Comparison of ENCODE assay signal across 12 mouse cellular contexts in genomic region chr2:27245947-27246346, GRCm38 (mm10). TPM values are rescaled to one million over a fixed set of nuclear protein-coding genes. Genes with fewer than 3 reads are reported as not detected.
A peak's percentile ranks its signal among the peaks of the same experiment; 100 is the strongest.
DNase-seq lines count a peak whose midpoint lies in the region; ATAC-seq and TF ChIP-seq lines count a peak whose summit lies in the region.
"Had no signal": no experiment of that assay in that cellular context is flagged by ENCODE, and none has a peak within 500 bp of the region (broad histone marks: within the 10 kb centered on the region; RNA-seq: fewer than 3 reads in every experiment).

No protein-coding gene starts in this region.

- no peak for DNase-seq in heart, postnatal 4 days
- DNase-seq in liver, adult 2 months (ENCODE audit: extremely low read depth, low read depth, low spot score), result peak; percentile 39
- DNase-seq in liver, result no peak
- DNase-seq in limb, embryonic 14.5 days (ENCODE audit: low spot score), result no peak
- no peak for DNase-seq in ovary, postnatal 36 days (ENCODE audit: low spot score)
- DNase-seq: gastrocnemius, postnatal 36 days; thymus, postnatal 14 days had no signal

- TF ChIP-seq POLR2A in liver, adult 2 months (IDR thresholded peaks at IDR 0.05; ENCODE audit: extremely low read depth, insufficient read depth, low read length), result no peak
- no peak for TF ChIP-seq POLR2A in limb, embryonic 14.5 days (IDR thresholded peaks at IDR 0.05; ENCODE audit: borderline replicate concordance, extremely low read depth, insufficient read depth, insufficient read length)

- no peaks in the 10 kb centered on the region for H3K36me3 ChIP-seq in heart, embryonic 16.5 days (ENCODE audit: control insufficient read depth, insufficient read depth)
- H3K36me3 ChIP-seq in liver, adult 2 months (ENCODE audit: control insufficient read depth, insufficient read depth, low read length), result peaks cover 26% of the 10 kb centered on the region
- no peaks in the 10 kb centered on the region for H3K36me3 ChIP-seq in limb, embryonic 14.5 days (ENCODE audit: control insufficient read depth, insufficient read depth, low read length)
- no peaks in the 10 kb centered on the region for H3K36me3 ChIP-seq in stomach, embryonic 15.5 days

- peaks cover 20% of the 10 kb centered on the region for H3K4me1 ChIP-seq in heart, embryonic 16.5 days (ENCODE audit: control insufficient read depth, insufficient read depth, low read length)
- peaks cover 28% of the 10 kb centered on the region for H3K4me1 ChIP-seq in liver, adult 2 months (ENCODE audit: control insufficient read depth, insufficient read depth, low read length)
- H3K4me1 ChIP-seq in limb, embryonic 14.5 days (ENCODE audit: control insufficient read depth, insufficient read depth, low read length), result peaks cover 17% of the 10 kb centered on the region
- peaks cover 22% of the 10 kb centered on the region for H3K4me1 ChIP-seq in stomach, embryonic 15.5 days

- TF ChIP-seq CTCF in liver, adult 2 months (IDR thresholded peaks at IDR 0.05; ENCODE audit: low read depth, low read length), result no peak

- peak overlapping the region; percentile 51; the same call in 1 of the 2 replicates for H3K4me2 ChIP-seq in heart, embryonic 16.5 days (ENCODE audit: low read depth, low read length)
- no peak overlapping the region for H3K4me2 ChIP-seq in limb, embryonic 14.5 days (replicated peaks; ENCODE audit: low read depth, low read length, severe bottlenecking)
- peak overlapping the region; percentile 50 for H3K4me2 ChIP-seq in stomach, embryonic 15.5 days

- H3K79me2 ChIP-seq in liver, adult 2 months (ENCODE audit: control insufficient read depth, insufficient read depth, low read length), result peaks cover 21% of the 10 kb centered on the region; the same call in 1 of the 2 replicates

- H3K27ac ChIP-seq in heart, embryonic 16.5 days (ENCODE audit: low read length), result no peak overlapping the region
- H3K27ac ChIP-seq in liver, adult 2 months (replicated peaks; ENCODE audit: insufficient read depth, low read depth, low read length), result peak overlapping the region; percentile 92
- no peak overlapping the region for H3K27ac ChIP-seq in limb, embryonic 14.5 days (replicated peaks; ENCODE audit: low read depth, low read length)
- H3K27ac ChIP-seq in stomach, embryonic 15.5 days, result no peak overlapping the region
- H3K27ac ChIP-seq: hindbrain, embryonic 14.5 days had no signal

- peak overlapping the region; percentile 23; the same call in 1 of the 2 replicates for H3K9ac ChIP-seq in heart, embryonic 16.5 days (ENCODE audit: low read length)
- peak overlapping the region; percentile 93 for H3K9ac ChIP-seq in liver, adult 2 months (ENCODE audit: low read depth, low read length)
- H3K9ac ChIP-seq in limb, embryonic 14.5 days (ENCODE audit: low read depth, low read length, severe bottlenecking), result 0 out of 2 replicates have a peak overlapping the region, but pooled peaks have one; percentile 1
- H3K9ac ChIP-seq in stomach, embryonic 15.5 days, result no peak overlapping the region
- H3K9ac ChIP-seq: hindbrain, embryonic 14.5 days had no signal

- no peaks in the 10 kb centered on the region for H3K27me3 ChIP-seq in heart, embryonic 16.5 days (ENCODE audit: control insufficient read depth, insufficient read depth, low read length)
- H3K27me3 ChIP-seq in liver, adult 2 months (ENCODE audit: control insufficient read depth, insufficient read depth, low read length), result no peaks in the 10 kb centered on the region
- no peaks in the 10 kb centered on the region for H3K27me3 ChIP-seq in limb, embryonic 14.5 days (ENCODE audit: control insufficient read depth, insufficient read depth, low read length)
- no peaks in the 10 kb centered on the region for H3K27me3 ChIP-seq in stomach, embryonic 15.5 days (replicated peaks)

- ATAC-seq in heart, embryonic 16.5 days (replicated peaks; ENCODE audit: extremely low read depth, insufficient read depth, low FRiP score), result no peak
- no peak for ATAC-seq in limb, embryonic 14.5 days (ENCODE audit: low FRiP score, low read depth)
- ATAC-seq in stomach, embryonic 15.5 days (ENCODE audit: insufficient read depth, low FRiP score, low read depth), result no peak
- ATAC-seq: midbrain, embryonic 16.5 days had no signal

- 60% methylated on average over 7 of the region's 7 CpGs for WGBS in heart, embryonic 16.5 days
- 26% methylated on average over 7 of the region's 7 CpGs for WGBS in liver, adult 2 months
- WGBS in limb, embryonic 14.5 days, result 65% methylated on average over 7 of the region's 7 CpGs
- 62% methylated on average over 7 of the region's 7 CpGs for WGBS in stomach, embryonic 15.5 days

- H3K9me3 ChIP-seq in heart, embryonic 16.5 days (replicated peaks; ENCODE audit: control insufficient read depth, low read length), result no peaks in the 10 kb centered on the region
- H3K9me3 ChIP-seq in limb, embryonic 14.5 days (ENCODE audit: control insufficient read depth, low read length), result no peaks in the 10 kb centered on the region
- H3K9me3 ChIP-seq in stomach, embryonic 15.5 days, result no peaks in the 10 kb centered on the region

- no peak overlapping the region for H3K4me3 ChIP-seq in heart, embryonic 16.5 days (ENCODE audit: low read length)
- H3K4me3 ChIP-seq in liver, adult 2 months (ENCODE audit: insufficient read depth, low read depth, low read length), result peak overlapping the region; percentile 69
- no peak overlapping the region for H3K4me3 ChIP-seq in limb, embryonic 14.5 days (replicated peaks; ENCODE audit: low read length)
- H3K4me3 ChIP-seq in stomach, embryonic 15.5 days (replicated peaks), result no peak overlapping the region

RNA-seq across cellular contexts. Expression of gene Sardh, which starts 2.2 kb away (rescaled TPM):
- polyA plus RNA-seq in heart, embryonic 16.5 days (2015; fragmentation: Nextera tagmentation; extraction: Ambion mirVana), result 19.3 and 24.5 TPM in 2 replicates
- total RNA-seq in heart, postnatal 4 days (2021), result 10 to 100 TPM; 20.4 to 24.9 TPM
- 382 and 424 TPM in 2 replicates for total RNA-seq in liver, adult 2 months (2014; rRNA removed)
- 768 and 871 TPM in 2 replicates for polyA plus RNA-seq in liver, adult 2 months (2012; rRNA removed)
- 9.9 and 10.9 TPM in 2 replicates for polyA plus RNA-seq in limb, embryonic 14.5 days (2012; rRNA removed)
- polyA plus RNA-seq in limb, embryonic 14.5 days (2014; fragmentation: Nextera tagmentation; extraction: Ambion mirVana), result 8.7 and 11.0 TPM in 2 replicates
- polyA plus RNA-seq in stomach, embryonic 15.5 days (2015; fragmentation: Nextera tagmentation; extraction: Ambion mirVana), result 15.0 and 16.1 TPM in 2 replicates
- total RNA-seq: neutrophil, adult 5-6 weeks had no signal

Comparison
In these comparisons a context has a peak if more than half of its experiments do, and no peak if none do; other contexts are left out.
1. RNA of gene Sardh, which starts 2.2 kb away (polyA plus RNA-seq): 768 to 871 TPM in liver, adult 2 months; 19.3 to 24.5 TPM in heart, embryonic 16.5 days, 15.0 to 16.1 TPM in stomach, embryonic 15.5 days and 8.7 to 11.0 TPM in limb, embryonic 14.5 days; every median in the first group is over 10 times any median in the second.